ENCODE assay signal across 21 mouse cellular contexts in the genomic region with DNA sequence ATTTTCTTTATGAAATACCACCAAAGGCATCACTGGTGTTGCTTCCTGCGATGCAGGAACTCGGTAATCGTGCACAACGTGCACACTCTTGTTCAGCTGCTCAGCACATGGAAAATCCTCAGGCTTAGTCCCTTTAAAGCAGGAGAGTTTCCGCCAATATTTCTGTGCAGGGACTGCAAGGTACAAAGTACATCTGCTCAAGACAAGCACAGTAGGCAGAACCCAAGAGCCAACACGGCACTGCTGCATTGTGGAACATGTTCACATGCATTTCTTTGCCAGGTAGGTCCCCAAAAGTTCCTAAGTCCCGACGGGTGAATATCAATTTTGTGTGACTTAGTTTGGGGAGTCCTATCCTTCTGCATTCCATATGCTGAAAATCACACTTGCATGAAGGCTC.
DNase-seq lines count a peak whose midpoint lies in the region; ATAC-seq and TF ChIP-seq lines count a peak whose summit lies in the region.
"Had no signal": no experiment of that assay in that cellular context is flagged by ENCODE, and none has a peak within 500 bp of the region (broad histone marks: within the 10 kb centered on the region; RNA-seq: fewer than 3 reads in every experiment).

No protein-coding gene starts in this region.

- peaks cover 64% of the 10 kb centered on the region for H3K4me1 ChIP-seq in forebrain, embryonic 10.5 days
- peaks cover 28% of the 10 kb centered on the region for H3K4me1 ChIP-seq in forebrain, embryonic 14.5 days (ENCODE audit: control insufficient read depth, insufficient read depth, low read length)
- H3K4me1 ChIP-seq in hindbrain, embryonic 11.5 days (replicated peaks; ENCODE audit: control insufficient read depth, insufficient read depth, low read length), result 0 out of 2 replicates have a peak, but pooled peaks cover 4% of the 10 kb centered on the region
- H3K4me1 ChIP-seq in hindbrain, embryonic 14.5 days (replicated peaks; ENCODE audit: control insufficient read depth, insufficient read depth, low read length), result peaks cover 35% of the 10 kb centered on the region
- peaks cover 49% of the 10 kb centered on the region for H3K4me1 ChIP-seq in midbrain, embryonic 13.5 days (replicated peaks)
- peaks cover 4% of the 10 kb centered on the region; the same call in 1 of the 2 replicates for H3K4me1 ChIP-seq in midbrain, postnatal 0 days (ENCODE audit: insufficient read depth, low read length)
- no peaks in the 10 kb centered on the region for H3K4me1 ChIP-seq in hindbrain, postnatal 0 days (ENCODE audit: insufficient read depth, low read length)
- H3K4me1 ChIP-seq: liver, embryonic 12.5 days; megakaryocyte, embryonic 14.5 days had no signal

- no peak overlapping the region for H3K4me2 ChIP-seq in forebrain, embryonic 14.5 days (ENCODE audit: low read length)
- no peak overlapping the region for H3K4me2 ChIP-seq in hindbrain, embryonic 11.5 days (replicated peaks; ENCODE audit: low read depth, low read length)
- H3K4me2 ChIP-seq in hindbrain, embryonic 14.5 days (replicated peaks), result no peak overlapping the region
- H3K4me2 ChIP-seq in midbrain, embryonic 13.5 days (replicated peaks), result no peak overlapping the region
- H3K4me2 ChIP-seq in midbrain, postnatal 0 days (ENCODE audit: low read depth, low read length, poor library complexity, severe bottlenecking), result no peak overlapping the region
- H3K4me2 ChIP-seq in hindbrain, postnatal 0 days (ENCODE audit: low read depth, low read length), result 0 out of 2 replicates have a peak overlapping the region, but pooled peaks have one; percentile 7
- H3K4me2 ChIP-seq: kidney, embryonic 15.5 days; liver, embryonic 12.5 days; midbrain, embryonic 15.5 days had no signal

- DNase-seq in forebrain, embryonic 10.5 days (ENCODE audit: extremely low spot score, low spot score), result no peak
- DNase-seq in forebrain, embryonic 14.5 days (ENCODE audit: low spot score), result no peak
- DNase-seq in hindbrain, embryonic 11.5 days (ENCODE audit: low spot score), result peak; percentile 26
- no peak for DNase-seq in hindbrain, embryonic 14.5 days (ENCODE audit: low spot score)
- no peak for DNase-seq in midbrain, postnatal 0 days (ENCODE audit: low spot score)
- no peak for DNase-seq in hindbrain, postnatal 0 days (ENCODE audit: low spot score)
- DNase-seq in gastrocnemius, postnatal 10 days, result no peak
- DNase-seq: adrenal gland, adult 2 months; adrenal gland, postnatal 36 days; cerebellum, adult 18-20 months; heart, postnatal 14 days; kidney, adult 11 months; kidney, postnatal 36 days; liver, postnatal 0 days had no signal

- WGBS in forebrain, embryonic 10.5 days, result 92% methylated on average over 8 of the region's 8 CpGs
- 87% methylated on average over 8 of the region's 8 CpGs for WGBS in forebrain, embryonic 14.5 days
- 90% methylated on average over 8 of the region's 8 CpGs for WGBS in hindbrain, embryonic 11.5 days
- WGBS in hindbrain, embryonic 14.5 days, result 90% methylated on average over 8 of the region's 8 CpGs
- 93% methylated on average over 8 of the region's 8 CpGs for WGBS in midbrain, embryonic 13.5 days
- 89% methylated on average over 8 of the region's 8 CpGs for WGBS in midbrain, postnatal 0 days
- WGBS in hindbrain, postnatal 0 days, result 76% methylated on average over 8 of the region's 8 CpGs

- ATAC-seq in forebrain, embryonic 14.5 days, result no peak
- ATAC-seq in hindbrain, embryonic 11.5 days (ENCODE audit: low FRiP score), result no peak
- no peak for ATAC-seq in hindbrain, embryonic 14.5 days (ENCODE audit: low FRiP score)
- no peak for ATAC-seq in midbrain, embryonic 13.5 days
- ATAC-seq in midbrain, postnatal 0 days (ENCODE audit: low FRiP score), result no peak
- no peak for ATAC-seq in hindbrain, postnatal 0 days
- ATAC-seq: activated CD4-positive, CD25-positive, alpha-beta regulatory T cell, adult 4 months; liver, embryonic 12.5 days; liver, postnatal 0 days had no signal

- no peak overlapping the region for H3K4me3 ChIP-seq in forebrain, embryonic 10.5 days
- no peak overlapping the region for H3K4me3 ChIP-seq in forebrain, embryonic 14.5 days (ENCODE audit: low read depth, low read length)
- H3K4me3 ChIP-seq in hindbrain, embryonic 11.5 days (ENCODE audit: low read depth, low read length), result no peak overlapping the region
- H3K4me3 ChIP-seq in hindbrain, embryonic 14.5 days (replicated peaks; ENCODE audit: low read length), result no peak overlapping the region
- H3K4me3 ChIP-seq in midbrain, embryonic 13.5 days (replicated peaks), result no peak overlapping the region
- H3K4me3 ChIP-seq in midbrain, postnatal 0 days (ENCODE audit: low read depth, low read length), result no peak overlapping the region
- H3K4me3 ChIP-seq in hindbrain, postnatal 0 days (ENCODE audit: low read length), result no peak overlapping the region
- H3K4me3 ChIP-seq: kidney, embryonic 15.5 days; liver, embryonic 12.5 days; megakaryocyte, embryonic 14.5 days; midbrain, embryonic 15.5 days had no signal

- H3K9ac ChIP-seq in forebrain, embryonic 14.5 days (ENCODE audit: low read length), result no peak overlapping the region
- H3K9ac ChIP-seq in hindbrain, embryonic 11.5 days (ENCODE audit: low read depth, low read length), result no peak overlapping the region
- H3K9ac ChIP-seq in hindbrain, embryonic 14.5 days, result no peak overlapping the region
- H3K9ac ChIP-seq in midbrain, embryonic 13.5 days (replicated peaks), result no peak overlapping the region
- H3K9ac ChIP-seq in midbrain, postnatal 0 days (replicated peaks; ENCODE audit: low read length, poor library complexity, severe bottlenecking), result no peak overlapping the region
- no peak overlapping the region for H3K9ac ChIP-seq in hindbrain, postnatal 0 days (replicated peaks; ENCODE audit: low read length)
- H3K9ac ChIP-seq: kidney, embryonic 15.5 days; liver, embryonic 12.5 days; liver, postnatal 0 days; midbrain, embryonic 15.5 days had no signal

- H3K9me3 ChIP-seq in forebrain, embryonic 10.5 days, result no peaks in the 10 kb centered on the region
- no peaks in the 10 kb centered on the region for H3K9me3 ChIP-seq in forebrain, embryonic 14.5 days (replicated peaks; ENCODE audit: control insufficient read depth, low read length)
- H3K9me3 ChIP-seq in hindbrain, embryonic 11.5 days (ENCODE audit: control insufficient read depth, low read length), result no peaks in the 10 kb centered on the region
- H3K9me3 ChIP-seq in hindbrain, embryonic 14.5 days (ENCODE audit: control insufficient read depth, low read length), result no peaks in the 10 kb centered on the region
- H3K9me3 ChIP-seq in midbrain, embryonic 13.5 days, result no peaks in the 10 kb centered on the region
- H3K9me3 ChIP-seq in midbrain, postnatal 0 days (ENCODE audit: low read length), result no peaks in the 10 kb centered on the region
- H3K9me3 ChIP-seq in hindbrain, postnatal 0 days (ENCODE audit: low read length), result no peaks in the 10 kb centered on the region
- H3K9me3 ChIP-seq: kidney, embryonic 15.5 days; liver, embryonic 12.5 days; midbrain, embryonic 15.5 days had no signal

- no peaks in the 10 kb centered on the region for H3K36me3 ChIP-seq in forebrain, embryonic 10.5 days (replicated peaks)
- no peaks in the 10 kb centered on the region for H3K36me3 ChIP-seq in forebrain, embryonic 14.5 days (ENCODE audit: control insufficient read depth, insufficient read depth, low read length)
- no peaks in the 10 kb centered on the region for H3K36me3 ChIP-seq in hindbrain, embryonic 11.5 days (ENCODE audit: control insufficient read depth, insufficient read depth, low read length)
- no peaks in the 10 kb centered on the region for H3K36me3 ChIP-seq in hindbrain, embryonic 14.5 days (replicated peaks; ENCODE audit: control insufficient read depth, insufficient read depth)
- no peaks in the 10 kb centered on the region for H3K36me3 ChIP-seq in midbrain, embryonic 13.5 days
- H3K36me3 ChIP-seq in midbrain, postnatal 0 days (ENCODE audit: insufficient read depth, low read length), result no peaks in the 10 kb centered on the region
- no peaks in the 10 kb centered on the region for H3K36me3 ChIP-seq in hindbrain, postnatal 0 days (ENCODE audit: insufficient read depth, low read length)
- H3K36me3 ChIP-seq: kidney, embryonic 15.5 days; liver, embryonic 12.5 days; midbrain, embryonic 15.5 days had no signal

- peak overlapping the region; percentile 82 for H3K27ac ChIP-seq in forebrain, embryonic 10.5 days
- H3K27ac ChIP-seq in forebrain, embryonic 14.5 days (ENCODE audit: low read depth, low read length), result no peak overlapping the region
- no peak overlapping the region for H3K27ac ChIP-seq in hindbrain, embryonic 11.5 days (ENCODE audit: low read depth, low read length)
- no peak overlapping the region for H3K27ac ChIP-seq in hindbrain, embryonic 14.5 days
- peak overlapping the region; percentile 39; the same call in 1 of the 2 replicates for H3K27ac ChIP-seq in midbrain, embryonic 13.5 days
- no peak overlapping the region for H3K27ac ChIP-seq in midbrain, postnatal 0 days (ENCODE audit: low read depth, low read length)
- H3K27ac ChIP-seq in hindbrain, postnatal 0 days, result no peak overlapping the region
- H3K27ac ChIP-seq: kidney, embryonic 15.5 days; liver, embryonic 12.5 days; midbrain, embryonic 15.5 days had no signal

- no peak for TF ChIP-seq CTCF in midbrain, postnatal 0 days (IDR thresholded peaks at IDR 0.05)
- no peak for TF ChIP-seq CTCF in hindbrain, postnatal 0 days (IDR thresholded peaks at IDR 0.05; ENCODE audit: low read depth)

- H3K27me3 ChIP-seq in forebrain, embryonic 10.5 days (ENCODE audit: poor library complexity, severe bottlenecking), result peaks cover 5% of the 10 kb centered on the region; the same call in 1 of the 2 replicates
- no peaks in the 10 kb centered on the region for H3K27me3 ChIP-seq in forebrain, embryonic 14.5 days (replicated peaks; ENCODE audit: control insufficient read depth, insufficient read depth, low read length)
- no peaks in the 10 kb centered on the region for H3K27me3 ChIP-seq in hindbrain, embryonic 11.5 days (ENCODE audit: control insufficient read depth, insufficient read depth, low read length)
- H3K27me3 ChIP-seq in hindbrain, embryonic 14.5 days (ENCODE audit: control insufficient read depth, insufficient read depth, low read length), result no peaks in the 10 kb centered on the region; the same call in 1 of the 2 replicates
- no peaks in the 10 kb centered on the region for H3K27me3 ChIP-seq in midbrain, embryonic 13.5 days
- no peaks in the 10 kb centered on the region for H3K27me3 ChIP-seq in midbrain, postnatal 0 days (ENCODE audit: insufficient read depth, low read length)
- H3K27me3 ChIP-seq in hindbrain, postnatal 0 days (ENCODE audit: insufficient read depth, low read length), result no peaks in the 10 kb centered on the region
- H3K27me3 ChIP-seq: CH12.LX; kidney, embryonic 15.5 days; liver, embryonic 12.5 days; megakaryocyte, embryonic 14.5 days; midbrain, embryonic 15.5 days had no signal

Comparison
In these comparisons a context has a peak if more than half of its experiments do, and no peak if none do; other contexts are left out.
1. H3K27ac ChIP-seq: peak in forebrain, embryonic 10.5 days (single experiment) and midbrain, embryonic 13.5 days (single experiment); none in forebrain, embryonic 14.5 days (single experiment), hindbrain, embryonic 11.5 days (single experiment), hindbrain, embryonic 14.5 days (single experiment), midbrain, postnatal 0 days (single experiment) and hindbrain, postnatal 0 days (single experiment).